14 mouse cellular contexts compared by ENCODE assay signal in the genomic region with DNA sequence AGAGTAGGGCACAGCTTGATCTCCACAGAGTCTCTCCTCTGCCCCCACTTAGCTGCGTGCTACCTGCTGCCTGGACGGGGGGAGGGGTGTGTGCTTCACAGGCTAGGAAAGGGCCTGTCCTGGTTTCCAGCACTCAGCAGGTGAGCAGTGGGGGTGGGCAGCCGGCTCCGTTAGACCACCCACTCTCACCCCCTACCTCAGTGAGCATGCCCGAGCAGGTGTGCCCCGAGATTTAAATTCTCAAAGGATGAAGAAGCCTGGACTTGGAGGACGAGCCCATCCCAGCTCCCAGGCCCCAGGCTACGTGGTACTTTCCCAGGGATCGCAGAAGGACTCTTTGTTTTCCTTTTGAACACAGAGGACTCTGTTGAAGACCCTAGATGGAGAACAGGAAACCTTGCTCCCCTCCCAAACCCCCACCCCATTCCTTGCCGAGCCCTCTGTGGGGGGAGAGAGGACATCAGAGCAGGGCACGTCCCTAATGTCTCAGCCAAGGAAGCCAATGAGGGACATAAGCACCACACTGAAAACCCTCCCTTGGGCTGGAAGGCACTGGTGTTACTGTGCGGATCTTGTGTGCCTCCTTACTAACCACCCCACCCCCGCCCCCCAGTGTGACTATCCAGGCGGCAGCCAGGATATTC.
DNase-seq lines count a peak whose midpoint lies in the region; ATAC-seq and TF ChIP-seq lines count a peak whose summit lies in the region.
"Had no signal": no experiment of that assay in that cellular context is flagged by ENCODE, and none has a peak within 500 bp of the region (broad histone marks: within the 10 kb centered on the region; RNA-seq: fewer than 3 reads in every experiment).

No protein-coding gene starts in this region.

- 63% methylated on average over 14 of the region's 14 CpGs for WGBS in heart, postnatal 0 days
- WGBS in heart, embryonic 12.5 days, result 40% methylated on average over 14 of the region's 14 CpGs
- WGBS in forebrain, embryonic 15.5 days, result 26% methylated on average over 14 of the region's 14 CpGs
- WGBS in midbrain, embryonic 13.5 days, result 19% methylated on average over 14 of the region's 14 CpGs
- WGBS in liver, postnatal 0 days (ENCODE audit: insufficient replicate concordance), result 72% methylated on average over 14 of the region's 14 CpGs

- H3K4me2 ChIP-seq in heart, postnatal 0 days (ENCODE audit: low read depth, low read length), result no peak overlapping the region
- H3K4me2 ChIP-seq in heart, embryonic 12.5 days, result no peak overlapping the region
- H3K4me2 ChIP-seq in forebrain, embryonic 15.5 days (replicated peaks), result no peak overlapping the region
- H3K4me2 ChIP-seq in midbrain, embryonic 13.5 days (replicated peaks), result no peak overlapping the region
- no peak overlapping the region for H3K4me2 ChIP-seq in liver, postnatal 0 days (ENCODE audit: low read depth, low read length)
- H3K4me2 ChIP-seq: liver, embryonic 13.5 days had no signal

- no peak for TF ChIP-seq CTCF in heart, postnatal 0 days (IDR thresholded peaks at IDR 0.05; ENCODE audit: low read depth)
- no peak for TF ChIP-seq CTCF in liver, postnatal 0 days (IDR thresholded peaks at IDR 0.05; ENCODE audit: low read depth)

- H3K27me3 ChIP-seq in heart, postnatal 0 days (ENCODE audit: control insufficient read depth, insufficient read depth, low read length), result no peaks in the 10 kb centered on the region
- no peaks in the 10 kb centered on the region for H3K27me3 ChIP-seq in heart, embryonic 12.5 days (replicated peaks)
- no peaks in the 10 kb centered on the region; the same call in 1 of the 2 replicates for H3K27me3 ChIP-seq in forebrain, embryonic 15.5 days
- no peaks in the 10 kb centered on the region for H3K27me3 ChIP-seq in midbrain, embryonic 13.5 days
- H3K27me3 ChIP-seq in liver, postnatal 0 days (ENCODE audit: insufficient read depth, low read length), result no peaks in the 10 kb centered on the region
- H3K27me3 ChIP-seq: CH12.LX; liver, embryonic 13.5 days had no signal

- peaks cover 32% of the 10 kb centered on the region for H3K4me1 ChIP-seq in heart, postnatal 0 days (ENCODE audit: control insufficient read depth, insufficient read depth)
- peaks cover 43% of the 10 kb centered on the region for H3K4me1 ChIP-seq in heart, embryonic 12.5 days (replicated peaks)
- H3K4me1 ChIP-seq in forebrain, embryonic 15.5 days, result peaks cover 40% of the 10 kb centered on the region
- peaks cover 44% of the 10 kb centered on the region for H3K4me1 ChIP-seq in midbrain, embryonic 13.5 days (replicated peaks)
- H3K4me1 ChIP-seq in liver, postnatal 0 days (ENCODE audit: insufficient read depth), result no peaks in the 10 kb centered on the region

- H3K36me3 ChIP-seq in heart, postnatal 0 days (replicated peaks; ENCODE audit: control insufficient read depth, insufficient read depth, low read length), result no peaks in the 10 kb centered on the region
- H3K36me3 ChIP-seq in heart, embryonic 12.5 days, result no peaks in the 10 kb centered on the region
- no peaks in the 10 kb centered on the region for H3K36me3 ChIP-seq in forebrain, embryonic 15.5 days
- no peaks in the 10 kb centered on the region for H3K36me3 ChIP-seq in midbrain, embryonic 13.5 days
- no peaks in the 10 kb centered on the region for H3K36me3 ChIP-seq in liver, postnatal 0 days (replicated peaks; ENCODE audit: insufficient read depth, low read length)
- H3K36me3 ChIP-seq: liver, embryonic 13.5 days had no signal

- no peak for DNase-seq in heart, postnatal 0 days (ENCODE audit: low spot score)
- DNase-seq in R1 (ENCODE audit: low read depth, low spot score), result peak; percentile 55
- DNase-seq in liver, postnatal 0 days, result no peak
- no peak for DNase-seq in ovary, postnatal 10 days (ENCODE audit: low spot score)
- DNase-seq in cerebellum, adult 9-10 months, result no peak
- DNase-seq: adrenal gland, adult 8-10 months; cerebellum, adult 18-20 months; liver, embryonic 13.5 days; right cerebral cortex, postnatal 4 days; thymus, postnatal 4 days had no signal

- H3K4me3 ChIP-seq in heart, postnatal 0 days (ENCODE audit: low read depth, low read length), result no peak overlapping the region
- H3K4me3 ChIP-seq in heart, embryonic 12.5 days, result no peak overlapping the region
- H3K4me3 ChIP-seq in forebrain, embryonic 15.5 days, result no peak overlapping the region
- no peak overlapping the region for H3K4me3 ChIP-seq in midbrain, embryonic 13.5 days (replicated peaks)
- H3K4me3 ChIP-seq in liver, postnatal 0 days (ENCODE audit: low read depth, low read length), result no peak overlapping the region
- H3K4me3 ChIP-seq: liver, embryonic 13.5 days had no signal

- H3K9me3 ChIP-seq in heart, postnatal 0 days (replicated peaks; ENCODE audit: control insufficient read depth, low read length), result no peaks in the 10 kb centered on the region; the same call in none of the 2 replicates
- H3K9me3 ChIP-seq in heart, embryonic 12.5 days (replicated peaks), result peaks cover 7% of the 10 kb centered on the region
- H3K9me3 ChIP-seq in forebrain, embryonic 15.5 days, result no peaks in the 10 kb centered on the region
- 0 out of 2 replicates have a peak, but pooled peaks cover 2% of the 10 kb centered on the region for H3K9me3 ChIP-seq in midbrain, embryonic 13.5 days
- no peaks in the 10 kb centered on the region for H3K9me3 ChIP-seq in liver, postnatal 0 days (ENCODE audit: low read length)
- H3K9me3 ChIP-seq: liver, embryonic 13.5 days had no signal

- no peak overlapping the region for H3K27ac ChIP-seq in heart, postnatal 0 days (ENCODE audit: low read depth)
- no peak overlapping the region for H3K27ac ChIP-seq in heart, embryonic 12.5 days (ENCODE audit: poor library complexity, severe bottlenecking)
- no peak overlapping the region for H3K27ac ChIP-seq in forebrain, embryonic 15.5 days (replicated peaks)
- no peak overlapping the region for H3K27ac ChIP-seq in midbrain, embryonic 13.5 days
- H3K27ac ChIP-seq in liver, postnatal 0 days (ENCODE audit: low read depth), result no peak overlapping the region
- H3K27ac ChIP-seq: liver, embryonic 13.5 days had no signal

- ATAC-seq in heart, postnatal 0 days (ENCODE audit: insufficient read depth, low read depth), result 0 out of 2 replicates have a peak, but pooled peaks have one; percentile 3
- no peak; the same call in 1 of the 2 replicates for ATAC-seq in heart, embryonic 12.5 days (ENCODE audit: insufficient number of reproducible peaks, low FRiP score)
- ATAC-seq in forebrain, embryonic 15.5 days (replicated peaks), result 0 out of 2 replicates have a peak, but pooled peaks have one; percentile 23
- ATAC-seq in midbrain, embryonic 13.5 days, result peak; percentile 43
- no peak for ATAC-seq in liver, postnatal 0 days

- no peak for TF ChIP-seq EP300 in heart, postnatal 0 days (IDR thresholded peaks at IDR 0.05; ENCODE audit: low read depth)
- TF ChIP-seq EP300 in liver, postnatal 0 days (IDR thresholded peaks at IDR 0.05; ENCODE audit: low read depth), result no peak

- H3K9ac ChIP-seq in heart, postnatal 0 days (replicated peaks; ENCODE audit: low read depth, low read length), result no peak overlapping the region
- no peak overlapping the region for H3K9ac ChIP-seq in heart, embryonic 12.5 days
- H3K9ac ChIP-seq in forebrain, embryonic 15.5 days (replicated peaks), result no peak overlapping the region
- no peak overlapping the region for H3K9ac ChIP-seq in midbrain, embryonic 13.5 days (replicated peaks)
- H3K9ac ChIP-seq in liver, postnatal 0 days (replicated peaks), result no peak overlapping the region
- H3K9ac ChIP-seq: liver, embryonic 13.5 days had no signal

Comparison
In these comparisons a context has a peak if more than half of its experiments do, and no peak if none do; other contexts are left out.
1. ATAC-seq: peak in heart, postnatal 0 days (single experiment), forebrain, embryonic 15.5 days (single experiment) and midbrain, embryonic 13.5 days (single experiment); none in heart, embryonic 12.5 days (single experiment) and liver, postnatal 0 days (single experiment).